Mouse (Mus musculus): Measurements from ENCODE around the gene Disp2.
A peak's percentile ranks its signal among the peaks of the same experiment; 100 is the strongest.

DNA sequence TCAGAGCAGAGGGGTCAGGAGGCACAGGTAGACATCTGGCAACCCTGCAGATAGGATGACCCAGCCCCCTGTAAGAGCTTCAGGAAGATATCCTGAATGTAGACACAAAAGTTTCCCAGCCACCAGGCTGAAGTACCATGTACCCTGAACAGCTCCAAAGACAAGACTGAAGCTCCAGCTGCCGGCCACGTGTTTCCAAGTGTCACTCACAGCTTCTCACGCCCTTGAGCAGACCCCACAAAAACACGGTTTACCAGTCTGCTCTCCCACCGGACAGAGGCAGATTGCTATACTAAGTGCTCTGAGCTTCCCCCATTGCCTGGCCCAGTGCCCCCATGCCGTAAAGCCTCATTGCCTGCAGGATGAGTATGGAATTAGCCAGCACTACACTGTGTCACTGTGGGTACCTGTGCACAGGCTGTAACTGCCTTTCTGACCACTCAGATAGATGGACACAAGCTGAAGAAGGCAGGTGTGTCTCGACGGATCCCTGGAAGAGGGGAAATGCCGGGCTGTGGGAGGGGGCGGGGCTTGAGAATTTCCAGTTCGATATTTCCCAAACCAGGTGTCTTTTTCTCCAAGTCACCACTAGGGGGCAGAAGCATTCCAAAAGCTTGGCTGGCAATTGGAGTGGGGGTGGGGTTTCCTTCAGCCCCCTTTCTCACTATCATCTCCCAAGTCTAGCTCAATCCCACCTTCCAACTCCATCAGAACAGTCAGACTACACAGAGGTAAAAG lies 15.3 kb upstream of the Disp2 start:
- no peak for TF ChIP-seq POLR2A (IDR thresholded peaks at IDR 0.05; ENCODE audit: control insufficient read depth, extremely low read depth, insufficient read depth, low read length, poor library complexity)
- TF ChIP-seq CTCF (IDR thresholded peaks at IDR 0.05; ENCODE audit: borderline replicate concordance, control insufficient read depth, extremely low read depth, insufficient read depth, low read length, poor library complexity): peak; percentile 68; the same call in 1 of the 2 replicates
